Mouse (Mus musculus): ENCODE results near the gene Nprl3.

DNA sequence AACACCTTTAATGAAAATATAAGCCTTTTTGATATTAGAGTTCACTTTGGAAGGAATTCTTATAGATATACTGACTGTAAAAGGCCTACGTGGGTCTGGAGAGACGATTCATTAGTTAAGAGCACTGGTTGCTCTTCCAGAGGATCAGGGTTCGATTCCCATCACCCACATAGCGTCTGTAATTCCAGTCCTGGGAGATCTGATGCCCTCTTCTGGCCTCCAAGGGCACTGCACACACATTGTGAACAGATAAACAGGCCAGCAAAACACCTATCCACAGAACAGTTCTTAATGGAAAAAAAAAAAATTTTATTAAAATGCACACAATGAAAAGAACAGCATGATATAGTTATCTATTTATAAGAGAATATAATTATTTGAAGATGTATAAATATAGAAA is 80.3 kb downstream of the Nprl3 start:
- no peak for TF ChIP-seq CTCF (IDR thresholded peaks at IDR 0.05; ENCODE audit: low read depth, low read length)
- TF ChIP-seq POLR2A (IDR thresholded peaks at IDR 0.05; ENCODE audit: extremely low read depth, insufficient read depth, low read length): no peak

Data from liver, adult 2 months (tissue).